Mouse (Mus musculus): ENCODE measurements around the gene Dnmbp.

Dnmbp gene

GRCm38 (mm10) chr19:43939769-43940689 lies at the start of gene Dnmbp:
Dnmbp (minus strand) TSS chr19:43940191.
- DNase-seq (ENCODE audit: low read depth, low spot score): peak; percentile 66

GRCm38 (mm10) chr19:43986069-43986794 lies 46.2 kb upstream of the Dnmbp start, which contains the start of gene Cpn1:
Cpn1 (minus strand) TSS chr19:43986556.
- peak; percentile 81 for DNase-seq (ENCODE audit: low read depth, low spot score)

GRCm38 (mm10) chr19:43981992-43982391 lies 42.0 kb upstream of the Dnmbp start:
- DNase-seq (ENCODE audit: low read depth, low spot score): no peak

GRCm38 (mm10) chr19:43980711-43981110 lies 40.7 kb upstream of the Dnmbp start:
- peak; percentile 76 for DNase-seq (ENCODE audit: low read depth, low spot score)

- no peak for DNase-seq (ENCODE audit: low read depth, low spot score)
These were observed 37.8 kb upstream of the Dnmbp start for GRCm38 (mm10) chr19:43977799-43978198.

GRCm38 (mm10) chr19:43976661-43977060 lies 36.7 kb upstream of the Dnmbp start:
- DNase-seq (ENCODE audit: low read depth, low spot score): peak; percentile 79

- no peak for DNase-seq (ENCODE audit: low read depth, low spot score)
These were observed 34.2 kb upstream of the Dnmbp start for GRCm38 (mm10) chr19:43974221-43974620.

GRCm38 (mm10) chr19:43973711-43974110 lies 33.7 kb upstream of the Dnmbp start:
- no peak for DNase-seq (ENCODE audit: low read depth, low spot score)

GRCm38 (mm10) chr19:43972129-43972528 lies 32.1 kb upstream of the Dnmbp start:
- no peak for DNase-seq (ENCODE audit: low read depth, low spot score)

GRCm38 (mm10) chr19:43968436-43969026 lies 28.5 kb upstream of the Dnmbp start:
- no peak for DNase-seq (ENCODE audit: low read depth, low spot score)

- no peak for DNase-seq (ENCODE audit: low read depth, low spot score)
These were observed 26.5 kb upstream of the Dnmbp start for GRCm38 (mm10) chr19:43966481-43966880.

- DNase-seq (ENCODE audit: low read depth, low spot score): no peak
These were observed 25.6 kb upstream of the Dnmbp start for GRCm38 (mm10) chr19:43965496-43966085.

- no peak for DNase-seq (ENCODE audit: low read depth, low spot score)
These were observed 22.8 kb upstream of the Dnmbp start for GRCm38 (mm10) chr19:43962795-43963194.

GRCm38 (mm10) chr19:43961185-43961584 lies 21.2 kb upstream of the Dnmbp start:
- peak; percentile 78 for DNase-seq (ENCODE audit: low read depth, low spot score)

GRCm38 (mm10) chr19:43960014-43960413 lies 20.0 kb upstream of the Dnmbp start:
- no peak for DNase-seq (ENCODE audit: low read depth, low spot score)

- peak; percentile 78 for DNase-seq (ENCODE audit: low read depth, low spot score)
These were observed 19.2 kb upstream of the Dnmbp start for GRCm38 (mm10) chr19:43959162-43959561.

- no peak for DNase-seq (ENCODE audit: low read depth, low spot score)
These were observed 17.9 kb upstream of the Dnmbp start for GRCm38 (mm10) chr19:43957881-43958280.

GRCm38 (mm10) chr19:43957402-43957801 lies 17.4 kb upstream of the Dnmbp start:
- DNase-seq (ENCODE audit: low read depth, low spot score): no peak

- no peak for DNase-seq (ENCODE audit: low read depth, low spot score)
These were observed 15.3 kb upstream of the Dnmbp start for GRCm38 (mm10) chr19:43955266-43955665.

- no peak for DNase-seq (ENCODE audit: low read depth, low spot score)
These were observed 14.9 kb upstream of the Dnmbp start for GRCm38 (mm10) chr19:43954864-43955263.

- DNase-seq (ENCODE audit: low read depth, low spot score): peak; percentile 51
These were observed 12.9 kb upstream of the Dnmbp start for GRCm38 (mm10) chr19:43952936-43953335.

Data from R1 (cell line).